Mouse (Mus musculus) CH12.LX (cell line): Measurements from ENCODE around the gene Natd1.

Experiments used
- CTCF ChIP-seq, 2 experiments: IDR thresholded peaks in 1 of 2; conservative IDR thresholded peaks in 1 of 2; 2 replicates each; pipeline ENCODE4 v1.5.1; 2011 to 2012; ENCODE audit warnings: low read depth in 2 of 2, low read length in 2 of 2, improper control_type of control experiment in 1 of 2, inconsistent platforms in 1 of 2, mild to moderate bottlenecking in 1 of 2, moderate library complexity in 1 of 2
- E2F4 ChIP-seq: IDR thresholded peaks from 2 replicates; pipeline ENCODE4 v1.6.1; 2011; ENCODE audit warnings: low read depth, low read length, improper control_type of control experiment; ENCODE audit not compliant: insufficient replicate concordance
- EP300 ChIP-seq: IDR thresholded peaks from 2 replicates; pipeline ENCODE4 v1.6.1; 2011; ENCODE audit warnings: low read length, improper control_type of control experiment
- IRF4 ChIP-seq: IDR thresholded peaks from 2 replicates; pipeline ENCODE4 v1.6.1; 2014; ENCODE audit warnings: low read depth, mild to moderate bottlenecking, inconsistent platforms, low read length, improper control_type of control experiment
- JUN ChIP-seq: IDR thresholded peaks from 2 replicates; pipeline ENCODE4 v1.6.1; 2011; ENCODE audit warnings: low read depth, mild to moderate bottlenecking, low read length, improper control_type of control experiment, moderate library complexity; ENCODE audit not compliant: insufficient read depth
- MAX ChIP-seq: IDR thresholded peaks from 2 replicates; pipeline ENCODE4 v1.6.1; 2011; ENCODE audit warnings: low read length, improper control_type of control experiment
- NRF1 ChIP-seq: IDR thresholded peaks from 2 replicates; pipeline ENCODE4 v1.6.1; 2014; ENCODE audit warnings: low read depth, mild to moderate bottlenecking, inconsistent platforms, low read length, improper control_type of control experiment, moderate library complexity
- POLR2A ChIP-seq: IDR thresholded peaks from 2 replicates; pipeline ENCODE4 v1.6.1; 2011; ENCODE audit warnings: low read depth, mild to moderate bottlenecking, improper control_type of control experiment, low read length
- POLR2AphosphoS2 ChIP-seq: IDR thresholded peaks from 2 replicates; pipeline ENCODE4 v1.6.1; 2011; ENCODE audit warnings: low read depth, low read length, improper control_type of control experiment
- TCF12 ChIP-seq: IDR thresholded peaks from 2 replicates; pipeline ENCODE4 v1.6.1; 2014; ENCODE audit warnings: low read depth, mild to moderate bottlenecking, inconsistent platforms, low read length, improper control_type of control experiment
- USF1 ChIP-seq: IDR thresholded peaks from 2 replicates; pipeline ENCODE4 v1.6.1; 2014; ENCODE audit warnings: low read depth, mild to moderate bottlenecking, inconsistent platforms, low read length, improper control_type of control experiment
- ZC3H11A ChIP-seq: IDR thresholded peaks from 2 replicates; pipeline ENCODE4 v1.6.1; 2012; ENCODE audit warnings: low read depth, mild to moderate bottlenecking, inconsistent platforms, low read length, improper control_type of control experiment
- ZMIZ1 ChIP-seq: IDR thresholded peaks from 2 replicates; pipeline ENCODE4 v1.6.1; 2012; ENCODE audit warnings: low read depth, mild to moderate bottlenecking, inconsistent platforms, low read length, improper control_type of control experiment

DNA sequence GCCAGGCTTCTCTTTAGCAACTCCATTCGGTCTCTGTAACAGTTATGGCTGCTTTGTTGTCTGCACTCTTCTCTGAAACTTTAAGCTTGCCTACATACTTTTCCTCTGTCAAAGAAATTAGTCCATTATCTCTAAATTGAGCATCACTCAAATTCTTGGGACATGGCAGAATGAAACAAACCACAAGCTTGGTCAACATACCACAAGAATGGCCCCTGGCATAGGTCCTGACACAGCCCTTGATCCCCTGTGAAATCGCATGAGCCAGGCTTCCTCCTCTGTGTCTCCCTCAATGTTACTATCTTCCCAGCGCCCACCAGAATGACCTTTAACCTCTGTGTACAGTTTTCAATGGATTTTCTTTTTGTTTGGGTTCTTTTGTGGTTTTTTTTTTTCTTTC lies 32.2 kb downstream of the Natd1 start:
- no peak for TF ChIP-seq IRF4
- TF ChIP-seq POLR2A, result no peak
- no peak for TF ChIP-seq NRF1
- no peak for TF ChIP-seq CTCF (conservative IDR thresholded peaks at IDR 0.05 in 1 of 2, IDR thresholded peaks at IDR 0.05 in 1 of 2; ENCODE audit: low read depth in 2 of 2, low read length in 2 of 2)
- TF ChIP-seq ZMIZ1, result no peak
- no peak for TF ChIP-seq ZC3H11A
- no peak for TF ChIP-seq E2F4
- no peak for TF ChIP-seq MAX
- TF ChIP-seq TCF12, result no peak
- TF ChIP-seq EP300, result no peak
- no peak for TF ChIP-seq USF1
- TF ChIP-seq POLR2AphosphoS2, result no peak
- TF ChIP-seq JUN, result no peak
